Mouse (Mus musculus) neutrophil, adult 5-6 weeks (primary cell): ENCODE measurements at regions not wholly inside any gene's neighbourhood (a gene's known extent, or its start where the extent isn't known, plus 50 kb on each side); places are given as distances from the start of the nearest gene placed in this dataset.

Experiments used
- ATAC-seq: fragments of 151-379, 151-347 bp; 2 replicates; pipeline ENCODE4 v1.8.0; 2017; ENCODE audit warnings: mild to moderate bottlenecking, moderate TSS enrichment; ENCODE audit not compliant: insufficient number of reproducible peaks, poor library complexity, low FRiP score, severe bottlenecking; ENCODE audit errors: extremely low read depth

GRCm38 (mm10) chrX:13344701-13345100 lies 63.9 kb downstream of the Ddx3x start:
- ATAC-seq, result no peak

- no peak for ATAC-seq
These were observed 64.4 kb downstream of the Ddx3x start for GRCm38 (mm10) chrX:13345126-13345525.

GRCm38 (mm10) chrX:13346011-13346631 lies 65.4 kb downstream of the Ddx3x start:
- ATAC-seq, result no peak

GRCm38 (mm10) chrX:13346696-13347026 lies 65.9 kb downstream of the Ddx3x start:
- no peak for ATAC-seq

GRCm38 (mm10) chrX:13347027-13347840 lies 66.5 kb downstream of the Ddx3x start:
- ATAC-seq, result peak; percentile 90

- no peak for ATAC-seq
These were observed 67.6 kb downstream of the Ddx3x start for GRCm38 (mm10) chrX:13348415-13348814.

- ATAC-seq, result no peak
These were observed 69.7 kb downstream of the Ddx3x start for GRCm38 (mm10) chrX:13350461-13350860.

GRCm38 (mm10) chrX:13357149-13357783 lies 76.5 kb downstream of the Ddx3x start:
- no peak for ATAC-seq

GRCm38 (mm10) chrX:13357973-13358372 lies 77.2 kb downstream of the Ddx3x start:
- peak; percentile 33; the same call in 1 of the 2 replicates for ATAC-seq

GRCm38 (mm10) chrX:13360436-13360835 lies 79.7 kb downstream of the Ddx3x start:
- ATAC-seq, result no peak

GRCm38 (mm10) chrX:13370319-13370718 lies 89.5 kb downstream of the Ddx3x start:
- ATAC-seq, result no peak

GRCm38 (mm10) chrX:13372752-13373151 lies 92.0 kb downstream of the Ddx3x start:
- no peak for ATAC-seq

- ATAC-seq, result peak; percentile 36; the same call in 1 of the 2 replicates
These were observed 79.6 kb upstream of the Nyx start for GRCm38 (mm10) chrX:13386354-13386753.

GRCm38 (mm10) chrX:13398466-13398865 lies 67.4 kb upstream of the Nyx start:
- ATAC-seq, result no peak

- no peak for ATAC-seq
These were observed 53.2 kb upstream of the Nyx start for GRCm38 (mm10) chrX:13412726-13413125.

- ATAC-seq, result no peak
These were observed 52.8 kb upstream of the Nyx start for GRCm38 (mm10) chrX:13413135-13413534.
